Comparison of ENCODE assay signal across 15 mouse cellular contexts in the genomic region with DNA sequence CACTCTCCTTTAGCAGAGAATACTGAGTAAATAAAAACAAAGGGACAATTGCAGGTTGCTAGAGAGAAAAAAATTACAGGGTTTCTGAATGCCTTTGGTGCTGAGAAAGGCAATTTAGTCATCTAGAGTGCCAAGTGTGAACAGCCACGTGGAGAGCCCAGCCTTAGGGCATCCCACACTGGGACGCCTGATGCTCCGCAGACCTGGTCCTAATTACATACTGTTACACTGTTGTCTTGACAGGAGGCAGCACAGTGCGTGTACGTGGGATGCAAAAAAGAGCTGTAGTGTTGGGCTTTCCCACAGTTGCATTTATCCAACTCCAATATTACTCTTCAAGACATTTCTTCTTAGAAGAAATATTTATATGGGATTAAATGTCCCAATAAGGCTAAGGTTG.
"Had no signal": no experiment of that assay in that cellular context is flagged by ENCODE, and none has a peak within 500 bp of the region (broad histone marks: within the 10 kb centered on the region; RNA-seq: fewer than 3 reads in every experiment).

No protein-coding gene starts in this region.

- H3K4me1 ChIP-seq: liver, embryonic 13.5 days; neural tube, embryonic 15.5 days had no signal

- H3K4me2 ChIP-seq: liver, embryonic 13.5 days; midbrain, embryonic 11.5 days; neural tube, embryonic 15.5 days had no signal

- H3K9me3 ChIP-seq: liver, embryonic 13.5 days; neural tube, embryonic 15.5 days had no signal

- H3K36me3 ChIP-seq: liver, embryonic 13.5 days; neural tube, embryonic 15.5 days had no signal

- H3K27ac ChIP-seq: liver, embryonic 13.5 days; neural tube, embryonic 15.5 days; stomach, postnatal 0 days had no signal

- H3K4me3 ChIP-seq: liver, embryonic 13.5 days; neural tube, embryonic 15.5 days had no signal

- H3K9ac ChIP-seq: liver, embryonic 13.5 days; neural tube, embryonic 15.5 days had no signal

- H3K27me3 ChIP-seq: liver, embryonic 13.5 days; neural tube, embryonic 15.5 days had no signal

- DNase-seq: kidney, adult 18-20 months; kidney, adult 9 months; kidney, postnatal 14 days; kidney, postnatal 4 days; liver, embryonic 13.5 days; lung, adult 2 months; lung, postnatal 14 days; lung, postnatal 4 days; right cerebral cortex, adult 18-20 months; right cerebral cortex, postnatal 14 days; right cerebral cortex, postnatal 4 days; thymus, postnatal 25 days had no signal
